Mouse (Mus musculus): ENCODE data around the gene Erich6b.

GRCm38 (mm10) chr14:75707771-75708170, 65.7 kb downstream of the Erich6b start:
- no peak for TF ChIP-seq TAL1 (IDR thresholded peaks at IDR 0.05; ENCODE audit: low read length)
- no peak for TF ChIP-seq GATA1 (IDR thresholded peaks at IDR 0.05; ENCODE audit: low read length)

Measured in erythroblast, embryonic 14.5 days (primary cell).